Mouse (Mus musculus): ENCODE measurements around the gene Cnpy1. TPM values are rescaled to one million over a fixed set of nuclear protein-coding genes. Genes with fewer than 3 reads are reported as not detected.

Gene Cnpy1
- polyA plus RNA-seq, 1 experiment from 2014 or later, result 0.54 TPM

- no peaks in the 10 kb centered on the region for H3K9me3 ChIP-seq
- no peak overlapping the region for H3K4me2 ChIP-seq (replicated peaks)
- no peak for ATAC-seq
- H3K27ac ChIP-seq, result no peak overlapping the region
- no peak overlapping the region for H3K9ac ChIP-seq
- WGBS, result 87% methylated on average over 2 of the region's 2 CpGs
- H3K4me3 ChIP-seq (replicated peaks), result no peak overlapping the region
- no peaks in the 10 kb centered on the region for H3K36me3 ChIP-seq
- H3K27me3 ChIP-seq (replicated peaks), result no peaks in the 10 kb centered on the region
- H3K4me1 ChIP-seq (replicated peaks), result no peaks in the 10 kb centered on the region
Measured at GRCm38 (mm10) chr5:28237715-28238114, 7.9 kb downstream of the Cnpy1 start.

GRCm38 (mm10) chr5:28237055-28237454 lies 8.6 kb downstream of the Cnpy1 start:
- 50% methylated on average over 4 of the region's 4 CpGs for WGBS
- H3K4me1 ChIP-seq (replicated peaks), result no peaks in the 10 kb centered on the region
- no peak overlapping the region for H3K4me2 ChIP-seq (replicated peaks)
- H3K27me3 ChIP-seq (replicated peaks), result no peaks in the 10 kb centered on the region
- H3K36me3 ChIP-seq, result no peaks in the 10 kb centered on the region
- H3K9me3 ChIP-seq, result no peaks in the 10 kb centered on the region
- no peak overlapping the region for H3K9ac ChIP-seq
- ATAC-seq, result no peak
- no peak overlapping the region for H3K4me3 ChIP-seq (replicated peaks)
- H3K27ac ChIP-seq, result no peak overlapping the region

- WGBS, result 36% methylated on average over 6 of the region's 6 CpGs
- no peak overlapping the region for H3K9ac ChIP-seq
- H3K9me3 ChIP-seq, result no peaks in the 10 kb centered on the region
- no peaks in the 10 kb centered on the region for H3K4me1 ChIP-seq (replicated peaks)
- H3K4me2 ChIP-seq (replicated peaks), result no peak overlapping the region
- no peak overlapping the region for H3K4me3 ChIP-seq (replicated peaks)
- no peaks in the 10 kb centered on the region for H3K27me3 ChIP-seq (replicated peaks)
- no peak overlapping the region for H3K27ac ChIP-seq
- H3K36me3 ChIP-seq, result no peaks in the 10 kb centered on the region
- no peak for ATAC-seq
Measured at GRCm38 (mm10) chr5:28236098-28236497, 9.5 kb downstream of the Cnpy1 start.

GRCm38 (mm10) chr5:28232101-28232500 lies 13.5 kb downstream of the Cnpy1 start:
- no peaks in the 10 kb centered on the region for H3K36me3 ChIP-seq
- no peak overlapping the region for H3K27ac ChIP-seq
- H3K9ac ChIP-seq, result no peak overlapping the region
- H3K4me1 ChIP-seq (replicated peaks), result no peaks in the 10 kb centered on the region
- H3K27me3 ChIP-seq (replicated peaks), result no peaks in the 10 kb centered on the region
- no peak overlapping the region for H3K4me2 ChIP-seq (replicated peaks)
- WGBS, result 72% methylated on average over 3 of the region's 3 CpGs
- no peaks in the 10 kb centered on the region for H3K9me3 ChIP-seq
- ATAC-seq, result no peak
- H3K4me3 ChIP-seq (replicated peaks), result no peak overlapping the region

- no peak overlapping the region for H3K4me2 ChIP-seq (replicated peaks)
- peaks cover 4% of the 10 kb centered on the region; the same call in 1 of the 2 replicates for H3K27me3 ChIP-seq (replicated peaks)
- ATAC-seq, result no peak
- no peak overlapping the region for H3K27ac ChIP-seq
- H3K4me1 ChIP-seq (replicated peaks), result no peaks in the 10 kb centered on the region
- H3K36me3 ChIP-seq, result no peaks in the 10 kb centered on the region
- H3K9ac ChIP-seq, result no peak overlapping the region
- H3K4me3 ChIP-seq (replicated peaks), result no peak overlapping the region
- H3K9me3 ChIP-seq, result no peaks in the 10 kb centered on the region
- WGBS, result 67% methylated on average over 1 of the region's 1 CpGs
Measured at GRCm38 (mm10) chr5:28219596-28219995, 26.0 kb downstream of the Cnpy1 start.

- H3K27me3 ChIP-seq (replicated peaks), result peaks cover 56% of the 10 kb centered on the region
- no peak overlapping the region for H3K4me3 ChIP-seq (replicated peaks)
- peaks cover 8% of the 10 kb centered on the region; the same call in 1 of the 2 replicates for H3K4me1 ChIP-seq (replicated peaks)
- ATAC-seq, result no peak
- no peak overlapping the region for H3K27ac ChIP-seq
- H3K36me3 ChIP-seq, result no peaks in the 10 kb centered on the region
- no peaks in the 10 kb centered on the region for H3K9me3 ChIP-seq
- H3K9ac ChIP-seq, result no peak overlapping the region
- no peak overlapping the region for H3K4me2 ChIP-seq (replicated peaks)
- 63% methylated on average over 2 of the region's 2 CpGs for WGBS
Measured at GRCm38 (mm10) chr5:28213441-28213840, 32.2 kb downstream of the Cnpy1 start.

GRCm38 (mm10) chr5:28211651-28212310 lies 33.8 kb downstream of the Cnpy1 start:
- H3K27ac ChIP-seq, result no peak overlapping the region
- no peak overlapping the region for H3K4me2 ChIP-seq (replicated peaks)
- 5% methylated on average over 15 of the region's 15 CpGs for WGBS
- H3K4me3 ChIP-seq (replicated peaks), result no peak overlapping the region
- ATAC-seq, result no peak
- H3K9ac ChIP-seq, result no peak overlapping the region
- no peaks in the 10 kb centered on the region for H3K36me3 ChIP-seq
- peaks cover 70% of the 10 kb centered on the region for H3K27me3 ChIP-seq (replicated peaks)
- no peaks in the 10 kb centered on the region for H3K9me3 ChIP-seq
- H3K4me1 ChIP-seq (replicated peaks), result peaks cover 8% of the 10 kb centered on the region; the same call in 1 of the 2 replicates

GRCm38 (mm10) chr5:28210591-28211550 lies 34.7 kb downstream of the Cnpy1 start:
- Histone ChIP-seq H3K4me3 (replicated peaks) (no peak overlapping the region), H3K9ac (no peak overlapping the region), H3K4me1 (replicated peaks) (peaks cover 8% of the 10 kb centered on the region; the same call in 1 of the 2 replicates), H3K9me3 (no peaks in the 10 kb centered on the region), H3K4me2 (replicated peaks) (peak overlapping the region; percentile 68; the same call in 1 of the 2 replicates), H3K27ac (no peak overlapping the region), H3K27me3 (replicated peaks) (peaks cover 75% of the 10 kb centered on the region), H3K36me3 (no peaks in the 10 kb centered on the region)
- WGBS, result 2% methylated on average over 29 of the region's 29 CpGs
- ATAC-seq, result no peak

- Histone ChIP-seq H3K4me1 (replicated peaks) (peaks cover 8% of the 10 kb centered on the region; the same call in 1 of the 2 replicates), H3K36me3 (no peaks in the 10 kb centered on the region), H3K9me3 (no peaks in the 10 kb centered on the region), H3K27me3 (replicated peaks) (peaks cover 80% of the 10 kb centered on the region), H3K27ac (no peak overlapping the region), H3K4me2 (replicated peaks) (peak overlapping the region; percentile 68), H3K4me3 (replicated peaks) (peak overlapping the region; percentile 33), H3K9ac (no peak overlapping the region)
- WGBS, result under 1% methylated on average over 78 of the region's 80 CpGs
- ATAC-seq, result peak; percentile 89
Measured at GRCm38 (mm10) chr5:28209549-28210431, 35.8 kb downstream of the Cnpy1 start.

- 13% methylated on average over 20 of the region's 20 CpGs for WGBS
- Histone ChIP-seq H3K9me3 (no peaks in the 10 kb centered on the region), H3K4me3 (replicated peaks) (no peak overlapping the region), H3K27me3 (replicated peaks) (peaks cover 78% of the 10 kb centered on the region), H3K36me3 (no peaks in the 10 kb centered on the region), H3K4me2 (replicated peaks) (peak overlapping the region; percentile 68), H3K9ac (no peak overlapping the region), H3K4me1 (replicated peaks) (peaks cover 8% of the 10 kb centered on the region; the same call in 1 of the 2 replicates), H3K27ac (no peak overlapping the region)
- ATAC-seq, result no peak
Measured at GRCm38 (mm10) chr5:28208726-28209520, 36.7 kb downstream of the Cnpy1 start.

- H3K4me3 ChIP-seq (replicated peaks), result no peak overlapping the region
- peaks cover 73% of the 10 kb centered on the region for H3K27me3 ChIP-seq (replicated peaks)
- H3K27ac ChIP-seq, result no peak overlapping the region
- no peaks in the 10 kb centered on the region for H3K36me3 ChIP-seq
- H3K9ac ChIP-seq, result no peak overlapping the region
- peaks cover 8% of the 10 kb centered on the region; the same call in 1 of the 2 replicates for H3K4me1 ChIP-seq (replicated peaks)
- 73% methylated on average over 4 of the region's 4 CpGs for WGBS
- no peak for ATAC-seq
- H3K4me2 ChIP-seq (replicated peaks), result no peak overlapping the region
- no peaks in the 10 kb centered on the region for H3K9me3 ChIP-seq
Measured at GRCm38 (mm10) chr5:28207043-28207442, 38.6 kb downstream of the Cnpy1 start.
